In genomic region chr4:118465697-118466163, GRCm38 (mm10) we compare ENCODE assay signal across 10 mouse cellular contexts. TPM values are rescaled to one million over a fixed set of nuclear protein-coding genes. Genes with fewer than 3 reads are reported as not detected.
A peak's percentile ranks its signal among the peaks of the same experiment; 100 is the strongest.
DNase-seq lines count a peak whose midpoint lies in the region; ATAC-seq and TF ChIP-seq lines count a peak whose summit lies in the region.
"Had no signal": no experiment of that assay in that cellular context is flagged by ENCODE, and none has a peak within 500 bp of the region (broad histone marks: within the 10 kb centered on the region; RNA-seq: fewer than 3 reads in every experiment).

No protein-coding gene starts in this region.

- H3K4me3 ChIP-seq in liver, embryonic 11.5 days (ENCODE audit: low read depth, low read length) = no peak overlapping the region
- no peak overlapping the region for H3K4me3 ChIP-seq in heart, embryonic 10.5 days
- H3K4me3 ChIP-seq in kidney, embryonic 16.5 days (ENCODE audit: low read length) = peak overlapping the region; percentile 5; the same call in 1 of the 2 replicates
- H3K4me3 ChIP-seq in forebrain, embryonic 15.5 days = no peak overlapping the region
- H3K4me3 ChIP-seq in thymus, adult 2 months (ENCODE audit: control insufficient read depth, insufficient read depth, low read length) = no peak overlapping the region

- peak overlapping the region; percentile 38 for H3K27ac ChIP-seq in liver, embryonic 11.5 days (ENCODE audit: low read depth, low read length)
- H3K27ac ChIP-seq in heart, embryonic 10.5 days = peak overlapping the region; percentile 73
- peak overlapping the region; percentile 61; the same call in 1 of the 2 replicates for H3K27ac ChIP-seq in kidney, embryonic 16.5 days (ENCODE audit: low read length)
- no peak overlapping the region for H3K27ac ChIP-seq in forebrain, embryonic 15.5 days (replicated peaks)
- no peak overlapping the region for H3K27ac ChIP-seq in thymus, adult 2 months (ENCODE audit: control insufficient read depth, insufficient read depth, low read length)

- H3K4me2 ChIP-seq in liver, embryonic 11.5 days = peak overlapping the region; percentile 41
- H3K4me2 ChIP-seq in kidney, embryonic 16.5 days (replicated peaks; ENCODE audit: low read depth, low read length) = peak overlapping the region; percentile 37
- no peak overlapping the region for H3K4me2 ChIP-seq in forebrain, embryonic 15.5 days (replicated peaks)

- no peak for TF ChIP-seq POLR2A in thymus, adult 2 months (IDR thresholded peaks at IDR 0.05; ENCODE audit: control insufficient read depth, extremely low read depth, insufficient read depth, low read length, poor library complexity)

- H3K36me3 ChIP-seq in liver, embryonic 11.5 days (ENCODE audit: control insufficient read depth, insufficient read depth, low read length) = no peaks in the 10 kb centered on the region
- H3K36me3 ChIP-seq in heart, embryonic 10.5 days = 0 out of 2 replicates have a peak, but pooled peaks cover 2% of the 10 kb centered on the region
- H3K36me3 ChIP-seq in kidney, embryonic 16.5 days (ENCODE audit: insufficient read depth, low read length) = no peaks in the 10 kb centered on the region
- H3K36me3 ChIP-seq in forebrain, embryonic 15.5 days = no peaks in the 10 kb centered on the region
- H3K36me3 ChIP-seq in thymus, adult 2 months (ENCODE audit: control insufficient read depth, insufficient read depth, low read length) = no peaks in the 10 kb centered on the region

- 26% methylated on average over 11 of the region's 11 CpGs for WGBS in liver, embryonic 11.5 days
- WGBS in heart, embryonic 10.5 days = 38% methylated on average over 11 of the region's 11 CpGs
- whole genome bisulfite sequencing in kidney, embryonic 16.5 days = 5% methylated on average over 11 of the region's 11 CpGs
- 67% methylated on average over 11 of the region's 11 CpGs for whole genome bisulfite sequencing in forebrain, embryonic 15.5 days
- 42% methylated on average over 11 of the region's 11 CpGs for WGBS in thymus, adult 2 months

- TF ChIP-seq CTCF in thymus, adult 2 months (IDR thresholded peaks at IDR 0.05; ENCODE audit: borderline replicate concordance, control insufficient read depth, extremely low read depth, insufficient read depth, low read length, poor library complexity) = no peak

- no peaks in the 10 kb centered on the region for H3K9me3 ChIP-seq in liver, embryonic 11.5 days (ENCODE audit: control insufficient read depth, low read length)
- no peaks in the 10 kb centered on the region for H3K9me3 ChIP-seq in heart, embryonic 10.5 days
- no peaks in the 10 kb centered on the region for H3K9me3 ChIP-seq in kidney, embryonic 16.5 days (ENCODE audit: low read length)
- H3K9me3 ChIP-seq in forebrain, embryonic 15.5 days = no peaks in the 10 kb centered on the region

- H3K27me3 ChIP-seq in liver, embryonic 11.5 days (replicated peaks; ENCODE audit: control insufficient read depth, insufficient read depth, low read length) = no peaks in the 10 kb centered on the region
- no peaks in the 10 kb centered on the region for H3K27me3 ChIP-seq in heart, embryonic 10.5 days (ENCODE audit: insufficient read depth, poor library complexity, severe bottlenecking)
- H3K27me3 ChIP-seq in kidney, embryonic 16.5 days (ENCODE audit: insufficient read depth, low read length) = no peaks in the 10 kb centered on the region; the same call in 1 of the 2 replicates
- no peaks in the 10 kb centered on the region for H3K27me3 ChIP-seq in forebrain, embryonic 15.5 days
- H3K27me3 ChIP-seq in thymus, adult 2 months (ENCODE audit: control insufficient read depth, insufficient read depth, low read length) = no peaks in the 10 kb centered on the region

- no peak overlapping the region; the same call in 1 of the 2 replicates for H3K9ac ChIP-seq in liver, embryonic 11.5 days (ENCODE audit: low read depth, low read length)
- peak overlapping the region; percentile 3 for H3K9ac ChIP-seq in kidney, embryonic 16.5 days (replicated peaks; ENCODE audit: low read length)
- no peak overlapping the region for H3K9ac ChIP-seq in forebrain, embryonic 15.5 days (replicated peaks)

- H3K4me1 ChIP-seq in liver, embryonic 11.5 days (replicated peaks; ENCODE audit: control insufficient read depth, insufficient read depth, low read length) = peaks cover 5% of the 10 kb centered on the region
- peaks cover 14% of the 10 kb centered on the region for H3K4me1 ChIP-seq in heart, embryonic 10.5 days
- peaks cover 4% of the 10 kb centered on the region; the same call in 1 of the 2 replicates for H3K4me1 ChIP-seq in kidney, embryonic 16.5 days (ENCODE audit: insufficient read depth, low read length)
- no peaks in the 10 kb centered on the region for H3K4me1 ChIP-seq in forebrain, embryonic 15.5 days
- no peaks in the 10 kb centered on the region for H3K4me1 ChIP-seq in thymus, adult 2 months (replicated peaks; ENCODE audit: control insufficient read depth, insufficient read depth, low read length)

- no peak for DNase-seq in liver, embryonic 11.5 days (ENCODE audit: low spot score)
- DNase-seq in liver = no peak
- DNase-seq in heart, embryonic 10.5 days (ENCODE audit: low spot score) = no peak
- peak; percentile 30 for DNase-seq in retina, postnatal 1 day
- DNase-seq in ovary, postnatal 14 days (ENCODE audit: low spot score) = no peak
- DNase-seq in thymus, adult 2 months = no peak

- peak; percentile 70; the same call in 1 of the 2 replicates for ATAC-seq in liver, embryonic 11.5 days (replicated peaks; ENCODE audit: low FRiP score)
- peak; percentile 81 for ATAC-seq in kidney, embryonic 16.5 days (ENCODE audit: low FRiP score, low TSS enrichment)
- ATAC-seq in forebrain, embryonic 15.5 days (replicated peaks) = no peak

RNA-seq across cellular contexts. Expression of gene Mpl, which starts 8.4 kb away (rescaled TPM):
- 32.7 and 35.9 TPM in 2 replicates for polyA plus RNA-seq in liver, embryonic 11.5 days (2014; fragmentation: Nextera tagmentation; extraction: Ambion mirVana)
- polyA plus RNA-seq in heart, embryonic 10.5 days (2016; fragmentation: Nextera tagmentation; extraction: Ambion mirVana) = 3.9 and 5.5 TPM in 2 replicates
- polyA plus RNA-seq in kidney, embryonic 16.5 days (2015; fragmentation: Nextera tagmentation; extraction: Ambion mirVana) = 0.28 and 0.30 TPM in 2 replicates
- 0.08 and 0.09 TPM in 2 replicates for polyA plus RNA-seq in forebrain, embryonic 15.5 days (2015; fragmentation: Nextera tagmentation; extraction: Ambion mirVana)
- 0.11 and 0.28 TPM in 2 replicates for polyA plus RNA-seq in thymus, adult 2 months (2012; rRNA removed)
- polyA plus RNA-seq: liver, adult 2 months; neural tube, embryonic 14.5 days had no signal

RNA-seq across cellular contexts. Expression of gene Tie1, which starts 24.1 kb away (rescaled TPM):
- 14.1 and 16.0 TPM in 2 replicates for polyA plus RNA-seq in liver, embryonic 11.5 days (2014; fragmentation: Nextera tagmentation; extraction: Ambion mirVana)
- polyA plus RNA-seq in heart, embryonic 10.5 days (2016; fragmentation: Nextera tagmentation; extraction: Ambion mirVana) = 36.5 and 54.4 TPM in 2 replicates
- polyA plus RNA-seq in kidney, embryonic 16.5 days (2015; fragmentation: Nextera tagmentation; extraction: Ambion mirVana) = 65.3 and 66.4 TPM in 2 replicates
- polyA plus RNA-seq in forebrain, embryonic 15.5 days (2015; fragmentation: Nextera tagmentation; extraction: Ambion mirVana) = 12.3 and 14.0 TPM in 2 replicates
- 9.4 and 11.7 TPM in 2 replicates for polyA plus RNA-seq in thymus, adult 2 months (2012; rRNA removed)

RNA-seq across cellular contexts. Expression of gene Cdc20, which starts 28.6 kb away (rescaled TPM):
- 315 and 340 TPM in 2 replicates for polyA plus RNA-seq in liver, embryonic 11.5 days (2014; fragmentation: Nextera tagmentation; extraction: Ambion mirVana)
- polyA plus RNA-seq in heart, embryonic 10.5 days (2016; fragmentation: Nextera tagmentation; extraction: Ambion mirVana) = 221 and 270 TPM in 2 replicates
- 284 and 293 TPM in 2 replicates for polyA plus RNA-seq in kidney, embryonic 16.5 days (2015; fragmentation: Nextera tagmentation; extraction: Ambion mirVana)
- polyA plus RNA-seq in forebrain, embryonic 15.5 days (2015; fragmentation: Nextera tagmentation; extraction: Ambion mirVana) = 123 and 130 TPM in 2 replicates
- polyA plus RNA-seq in thymus, adult 2 months (2012; rRNA removed) = 152 and 211 TPM in 2 replicates

RNA-seq across cellular contexts. Expression of gene Elovl1, which starts 37.8 kb away (rescaled TPM):
- polyA plus RNA-seq in liver, embryonic 11.5 days (2014; fragmentation: Nextera tagmentation; extraction: Ambion mirVana) = 153 and 161 TPM in 2 replicates
- 72.0 and 85.1 TPM in 2 replicates for polyA plus RNA-seq in heart, embryonic 10.5 days (2016; fragmentation: Nextera tagmentation; extraction: Ambion mirVana)
- 122 and 125 TPM in 2 replicates for polyA plus RNA-seq in kidney, embryonic 16.5 days (2015; fragmentation: Nextera tagmentation; extraction: Ambion mirVana)
- polyA plus RNA-seq in forebrain, embryonic 15.5 days (2015; fragmentation: Nextera tagmentation; extraction: Ambion mirVana) = 21.3 and 21.4 TPM in 2 replicates
- 127 and 155 TPM in 2 replicates for polyA plus RNA-seq in thymus, adult 2 months (2012; rRNA removed)

RNA-seq across cellular contexts. Expression of gene Med8, which starts 56.6 kb away (rescaled TPM):
- 141 and 149 TPM in 2 replicates for polyA plus RNA-seq in liver, embryonic 11.5 days (2014; fragmentation: Nextera tagmentation; extraction: Ambion mirVana)
- 102 and 124 TPM in 2 replicates for polyA plus RNA-seq in heart, embryonic 10.5 days (2016; fragmentation: Nextera tagmentation; extraction: Ambion mirVana)
- polyA plus RNA-seq in kidney, embryonic 16.5 days (2015; fragmentation: Nextera tagmentation; extraction: Ambion mirVana) = 94.7 and 102 TPM in 2 replicates
- polyA plus RNA-seq in forebrain, embryonic 15.5 days (2015; fragmentation: Nextera tagmentation; extraction: Ambion mirVana) = 115 and 122 TPM in 2 replicates
- 40.1 and 40.8 TPM in 2 replicates for polyA plus RNA-seq in thymus, adult 2 months (2012; rRNA removed)

Comparison
In these comparisons a context has a peak if more than half of its experiments do, and no peak if none do; other contexts are left out.
1. H3K27ac ChIP-seq: peak in liver, embryonic 11.5 days (single experiment), heart, embryonic 10.5 days (single experiment) and kidney, embryonic 16.5 days (single experiment); none in forebrain, embryonic 15.5 days (single experiment) and thymus, adult 2 months (single experiment).